Mouse (Mus musculus) E14TG2a.4 (cell line): Measurements from ENCODE around the gene Vwf.

Experiments used
- H3K27me3 ChIP-seq: 2 replicates; pipeline ENCODE4 v1.6.1; 2014; ENCODE audit warnings: low read length, control low read depth; ENCODE audit not compliant: insufficient read depth
- H3K36me3 ChIP-seq: 2 replicates; pipeline ENCODE4 v1.6.1; 2014; ENCODE audit warnings: low read length, control low read depth; ENCODE audit not compliant: insufficient read depth
- H3K4me1 ChIP-seq: replicated peaks from 2 replicates; pipeline ENCODE4 v1.6.1; 2014; ENCODE audit warnings: low read depth, low read length, control low read depth
- H3K4me3 ChIP-seq: replicated peaks from 2 replicates; pipeline ENCODE4 v1.5.1; 2014; ENCODE audit warnings: mild to moderate bottlenecking, low read length
- H3K9me3 ChIP-seq: 2 replicates; pipeline ENCODE4 v1.6.1; 2014; ENCODE audit warnings: low read length, control low read depth
- CTCF ChIP-seq: conservative IDR thresholded peaks from 2 replicates; pipeline ENCODE4 v1.5.1; 2014; ENCODE audit warnings: low read length
- NANOG ChIP-seq: IDR thresholded peaks from 2 replicates; pipeline ENCODE4 v1.6.1; 2014; ENCODE audit warnings: borderline replicate concordance, low read length, mixed read lengths
- POU5F1 ChIP-seq: IDR thresholded peaks from 2 replicates; pipeline ENCODE4 v1.6.1; 2014; ENCODE audit warnings: low read length, borderline replicate concordance

The Vwf gene

DNA sequence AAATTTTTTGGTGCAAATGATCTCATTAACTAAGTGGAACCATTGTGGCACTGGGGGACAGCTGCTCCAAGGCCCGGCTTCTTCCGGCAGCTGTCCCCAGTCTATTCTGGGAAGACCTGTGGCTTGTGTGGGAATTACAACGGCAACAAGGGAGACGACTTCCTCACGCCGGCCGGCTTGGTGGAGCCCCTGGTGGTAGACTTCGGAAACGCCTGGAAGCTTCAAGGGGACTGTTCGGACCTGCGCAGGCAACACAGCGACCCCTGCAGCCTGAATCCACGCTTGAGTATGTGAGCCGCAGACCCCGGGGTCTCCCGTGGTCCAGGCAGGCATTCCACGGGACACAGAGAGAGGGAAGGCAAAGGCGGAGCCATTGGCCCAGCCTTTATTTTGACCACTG, 56.7 kb downstream of the Vwf start:
- no peak overlapping the region for H3K4me3 ChIP-seq
- H3K4me1 ChIP-seq: peaks cover 47% of the 10 kb centered on the region
- TF ChIP-seq NANOG (no peak), CTCF (peak; percentile 91)
- H3K36me3 ChIP-seq: no peaks in the 10 kb centered on the region
- peaks cover 18% of the 10 kb centered on the region for H3K27me3 ChIP-seq
- H3K9me3 ChIP-seq: no peaks in the 10 kb centered on the region

DNA sequence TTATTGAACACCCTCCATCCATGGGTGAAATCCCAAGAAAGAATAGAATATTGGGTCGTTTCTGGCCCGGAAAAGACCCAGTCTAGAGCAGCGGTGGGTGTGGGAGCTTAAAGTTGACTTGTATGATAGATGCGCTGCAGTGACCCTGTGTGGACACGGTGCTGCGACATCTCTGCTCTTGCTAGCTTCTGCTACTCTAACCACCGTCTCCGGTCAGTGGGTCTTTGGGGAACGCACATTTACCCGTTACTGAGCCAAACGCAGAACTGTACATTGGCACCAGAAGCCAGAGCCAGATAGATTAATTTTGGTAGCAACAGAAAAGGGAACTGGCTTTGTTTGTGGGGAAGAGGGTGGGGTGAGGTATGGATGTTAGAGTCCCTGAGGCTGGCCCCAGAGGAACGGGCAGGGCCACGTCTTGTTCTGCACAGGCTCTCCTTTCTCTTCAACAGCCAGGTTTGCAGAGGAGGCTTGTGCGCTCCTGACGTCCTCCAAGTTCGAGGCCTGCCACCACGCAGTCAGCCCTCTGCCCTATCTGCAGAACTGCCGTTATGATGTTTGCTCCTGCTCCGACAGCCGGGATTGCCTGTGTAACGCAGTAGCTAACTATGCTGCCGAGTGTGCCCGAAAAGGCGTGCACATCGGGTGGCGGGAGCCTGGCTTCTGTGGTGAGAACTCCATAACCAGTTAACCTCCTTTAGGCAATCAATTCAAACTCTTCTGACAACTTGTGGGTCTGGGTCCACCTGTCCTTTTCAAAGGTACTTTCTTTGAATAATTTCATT, 57.3 kb downstream of the Vwf start:
- Histone ChIP-seq H3K4me1 (peaks cover 41% of the 10 kb centered on the region), H3K4me3 (no peak overlapping the region), H3K27me3 (peaks cover 16% of the 10 kb centered on the region), H3K36me3 (no peaks in the 10 kb centered on the region), H3K9me3 (no peaks in the 10 kb centered on the region)
- no peak for TF ChIP-seq NANOG

DNA sequence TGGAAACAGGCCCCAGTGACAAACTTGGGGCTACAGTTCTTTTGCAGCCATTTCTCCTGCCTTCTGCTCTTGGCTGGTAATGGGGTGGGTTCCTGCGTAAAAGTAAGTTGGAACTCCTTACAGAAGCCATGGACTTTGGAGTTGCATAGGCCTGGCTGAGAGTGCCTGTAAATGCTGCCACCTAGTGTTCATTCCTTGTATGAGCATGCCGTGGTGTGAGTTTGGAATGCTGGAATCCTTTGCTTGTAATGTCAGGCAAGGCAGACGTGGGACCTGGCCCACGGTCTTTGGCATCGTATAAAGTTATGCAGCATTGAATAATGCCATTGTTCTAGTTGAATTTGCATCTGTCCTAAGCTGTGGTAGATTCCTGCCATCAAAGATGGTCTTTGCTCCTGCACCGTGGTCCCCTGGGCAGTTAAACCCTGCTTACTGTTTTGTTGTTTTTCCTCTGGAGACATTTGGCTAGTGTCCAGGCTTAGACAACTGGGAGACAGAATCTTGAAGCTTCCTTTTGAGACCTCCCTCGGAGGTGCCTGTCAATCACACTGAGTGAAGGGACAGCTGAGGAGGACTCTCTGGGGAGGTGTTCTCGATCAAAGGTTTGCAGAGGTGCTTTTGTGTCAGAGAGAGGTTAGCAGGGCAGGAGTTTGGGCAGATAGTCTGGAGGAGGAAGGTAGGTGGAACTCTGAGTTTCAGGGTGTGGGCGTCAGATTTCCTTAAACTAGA, 58.1 kb downstream of the Vwf start:
- no peak overlapping the region for H3K4me3 ChIP-seq
- no peaks in the 10 kb centered on the region for H3K9me3 ChIP-seq
- no peaks in the 10 kb centered on the region for H3K36me3 ChIP-seq
- H3K27me3 ChIP-seq: peaks cover 16% of the 10 kb centered on the region
- H3K4me1 ChIP-seq: peaks cover 33% of the 10 kb centered on the region
- TF ChIP-seq NANOG: no peak
- no peak for TF ChIP-seq POU5F1
- TF ChIP-seq CTCF: peak; percentile 82

DNA sequence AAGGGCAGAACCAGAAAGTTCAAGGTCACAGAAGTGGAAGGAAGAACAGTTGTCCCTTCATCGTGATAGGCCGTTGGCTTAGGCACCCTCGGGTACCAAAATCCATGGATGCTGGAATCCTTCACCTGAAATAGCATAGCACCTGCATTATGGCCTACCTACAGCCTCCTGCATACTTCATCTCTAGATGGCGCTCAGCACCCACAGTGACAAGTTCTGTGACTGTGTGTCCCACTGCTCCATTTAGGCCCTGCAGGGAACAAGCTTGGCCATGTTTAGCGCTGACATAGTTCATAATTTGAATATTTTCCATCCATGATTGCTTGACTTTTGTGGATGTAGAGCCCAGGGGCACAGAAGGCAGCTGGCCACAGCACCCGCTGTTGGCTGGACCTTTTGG, 62.5 kb downstream of the Vwf start:
- no peaks in the 10 kb centered on the region for H3K9me3 ChIP-seq
- H3K27me3 ChIP-seq: peaks cover 13% of the 10 kb centered on the region
- H3K4me3 ChIP-seq: no peak overlapping the region
- H3K36me3 ChIP-seq: no peaks in the 10 kb centered on the region
- no peak for TF ChIP-seq NANOG
- no peak for TF ChIP-seq POU5F1
- peak; percentile 30 for TF ChIP-seq CTCF
- H3K4me1 ChIP-seq: peaks cover 10% of the 10 kb centered on the region

DNA sequence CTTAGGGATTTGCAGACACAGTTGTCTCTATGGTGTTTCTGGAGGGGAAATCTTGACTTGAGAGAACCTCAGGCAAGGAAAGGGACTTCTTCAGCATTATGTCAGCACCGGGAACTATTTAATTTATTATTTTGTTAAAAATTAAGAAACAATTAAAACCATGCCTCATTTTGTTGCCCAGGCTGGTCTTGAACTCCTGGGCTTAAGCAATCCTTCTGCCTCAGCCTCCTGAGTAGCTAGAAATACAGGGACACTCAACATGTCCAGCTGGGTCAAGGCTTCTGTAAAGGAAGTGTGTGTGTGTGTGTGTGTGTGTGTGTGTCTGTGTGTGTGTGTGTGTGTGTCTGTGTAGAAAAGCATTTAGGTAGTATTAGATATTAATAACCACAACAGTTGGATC, 71.3 kb downstream of the Vwf start:
- peaks cover 4% of the 10 kb centered on the region; the same call in 1 of the 2 replicates for H3K9me3 ChIP-seq
- H3K4me1 ChIP-seq: peaks cover 13% of the 10 kb centered on the region
- no peak overlapping the region for H3K4me3 ChIP-seq
- no peaks in the 10 kb centered on the region for H3K36me3 ChIP-seq
- H3K27me3 ChIP-seq: no peaks in the 10 kb centered on the region
- TF ChIP-seq CTCF: no peak
- TF ChIP-seq NANOG: no peak
- no peak for TF ChIP-seq POU5F1

DNA sequence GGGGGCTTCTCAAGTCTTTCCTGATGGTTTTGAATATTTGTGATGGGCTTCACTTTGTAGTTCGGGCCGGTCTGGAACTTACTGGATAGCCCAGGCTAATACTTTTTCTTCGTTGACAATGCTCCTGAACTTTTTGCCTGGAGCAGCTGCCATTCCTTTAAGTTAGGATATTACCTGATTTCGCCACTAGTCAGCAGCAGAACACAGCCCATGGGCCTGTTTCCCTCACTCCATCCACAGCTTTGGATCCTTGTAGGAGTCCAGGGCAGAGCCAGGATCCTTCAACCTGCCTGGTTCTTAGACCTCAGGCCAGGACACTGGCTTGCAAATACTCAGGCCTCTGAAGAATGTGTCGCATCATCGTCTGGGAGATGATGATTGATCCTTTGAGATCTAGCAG, 74.2 kb downstream of the Vwf start:
- Histone ChIP-seq H3K4me1 (no peaks in the 10 kb centered on the region), H3K27me3 (no peaks in the 10 kb centered on the region), H3K4me3 (no peak overlapping the region), H3K9me3 (peaks cover 3% of the 10 kb centered on the region; the same call in 1 of the 2 replicates), H3K36me3 (no peaks in the 10 kb centered on the region)
- TF ChIP-seq NANOG: no peak
- TF ChIP-seq CTCF: peak; percentile 44
- TF ChIP-seq POU5F1: no peak

DNA sequence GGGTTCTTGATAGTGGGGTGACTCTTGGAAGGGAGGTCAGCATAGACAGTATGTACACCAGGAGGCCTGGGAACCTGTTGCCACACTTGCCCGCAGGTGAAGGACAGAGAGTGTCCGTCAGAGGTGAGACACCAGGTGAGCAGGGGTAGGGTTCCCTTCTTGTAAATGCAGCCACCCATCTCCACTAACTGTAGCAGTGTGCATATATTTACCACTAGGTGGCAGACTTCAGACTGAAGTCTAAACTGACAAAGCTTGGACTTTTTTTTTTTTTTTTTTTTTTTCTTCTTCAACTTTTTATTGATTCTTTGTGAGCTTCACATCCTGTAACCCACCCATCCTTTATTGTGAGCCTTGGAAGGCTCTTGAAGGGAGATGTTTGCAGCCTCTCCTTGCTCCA, 75.9 kb downstream of the Vwf start:
- Histone ChIP-seq H3K4me1 (no peaks in the 10 kb centered on the region), H3K9me3 (no peaks in the 10 kb centered on the region), H3K4me3 (no peak overlapping the region), H3K27me3 (no peaks in the 10 kb centered on the region), H3K36me3 (no peaks in the 10 kb centered on the region)
- TF ChIP-seq POU5F1 (no peak), NANOG (no peak), CTCF (peak; percentile 52)

DNA sequence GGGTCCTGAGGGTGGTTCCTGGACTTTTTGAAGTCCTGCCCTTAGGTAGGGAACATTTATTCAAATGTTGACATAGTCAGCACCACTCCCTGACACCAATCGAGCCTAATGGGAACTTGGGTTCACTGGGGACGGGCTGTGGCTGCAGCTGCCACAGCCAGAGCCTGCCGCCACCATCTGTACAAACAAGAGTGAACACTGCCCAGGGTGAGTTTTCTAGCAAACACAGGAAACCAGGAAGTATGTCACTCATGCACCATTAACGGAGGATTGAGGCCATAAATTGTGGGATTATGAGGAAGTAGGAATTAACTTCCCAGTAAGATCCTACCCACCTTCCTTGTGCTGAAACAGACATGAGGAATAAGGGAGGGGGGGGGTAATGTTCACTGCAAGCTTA, 93.9 kb downstream of the Vwf start:
- TF ChIP-seq CTCF (no peak), POU5F1 (no peak), NANOG (no peak)
- 0 out of 2 replicates have a peak, but pooled peaks cover 7% of the 10 kb centered on the region for H3K27me3 ChIP-seq
- H3K36me3 ChIP-seq: no peaks in the 10 kb centered on the region
- peaks cover 6% of the 10 kb centered on the region; the same call in 1 of the 2 replicates for H3K4me1 ChIP-seq
- H3K4me3 ChIP-seq: no peak overlapping the region
- H3K9me3 ChIP-seq: peaks cover 8% of the 10 kb centered on the region

DNA sequence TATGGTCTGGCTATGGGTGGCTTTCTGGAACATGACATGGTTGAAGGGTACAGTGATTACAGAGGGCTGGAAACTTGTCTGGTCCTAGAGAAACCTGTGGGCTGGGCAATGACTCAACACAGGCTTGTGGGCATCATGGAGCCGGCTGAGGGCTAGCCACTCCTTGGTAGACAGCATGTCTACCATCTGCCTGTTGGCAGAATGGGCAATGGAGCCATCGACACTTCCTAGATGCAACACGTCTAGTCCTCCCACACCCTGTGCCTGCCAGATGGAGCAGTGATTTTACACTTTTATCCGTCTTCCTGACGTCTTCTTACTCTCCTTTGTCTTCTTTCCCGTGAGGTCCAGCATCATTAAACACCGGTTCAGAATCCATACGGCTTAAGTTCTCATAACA, 94.6 kb downstream of the Vwf start:
- TF ChIP-seq CTCF: no peak
- Histone ChIP-seq H3K9me3 (peaks cover 8% of the 10 kb centered on the region), H3K4me1 (peaks cover 6% of the 10 kb centered on the region; the same call in 1 of the 2 replicates), H3K27me3 (0 out of 2 replicates have a peak, but pooled peaks cover 7% of the 10 kb centered on the region), H3K36me3 (no peaks in the 10 kb centered on the region), H3K4me3 (no peak overlapping the region)
